Mouse (Mus musculus): ENCODE data around the gene Cntn4. TPM values are rescaled to one million over a fixed set of nuclear protein-coding genes. Genes with fewer than 3 reads are reported as not detected.
"Not testable (repeated sequence)": the region's sequence is repeated elsewhere in the genome, so short reads cannot be mapped to it uniquely, and the experiment has no call there.

Cntn4 gene
- polyA plus RNA-seq, 1 experiment from 2014 or later: 15.3 TPM

DNA sequence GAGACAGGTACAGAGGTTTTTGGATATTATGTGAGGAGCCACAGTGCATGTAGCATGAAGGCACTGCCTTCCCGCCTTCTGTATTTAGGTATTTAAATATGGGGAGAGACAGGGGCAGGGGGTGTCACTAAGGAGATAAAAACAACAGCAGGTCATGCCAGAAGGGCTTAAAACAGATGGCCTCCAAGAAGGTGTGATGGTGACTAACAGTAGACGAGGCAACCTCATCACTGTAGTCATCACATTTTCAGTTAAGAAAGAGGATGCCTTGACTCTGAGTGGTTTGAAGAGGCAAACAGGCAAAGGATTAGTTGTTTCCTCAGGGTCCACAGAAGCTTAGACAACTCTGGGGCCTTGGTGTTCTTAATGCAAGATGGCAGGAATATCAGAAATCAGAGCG is 655.0 kb downstream of the Cntn4 start:
- H3K4me2 ChIP-seq (replicated peaks): no peak overlapping the region
- H3K9ac ChIP-seq: no peak overlapping the region
- no peaks in the 10 kb centered on the region for H3K27me3 ChIP-seq
- no peaks in the 10 kb centered on the region for H3K36me3 ChIP-seq
- H3K4me1 ChIP-seq: no peaks in the 10 kb centered on the region
- H3K27ac ChIP-seq (replicated peaks): no peak overlapping the region
- H3K4me3 ChIP-seq (replicated peaks): no peak overlapping the region
- no peaks in the 10 kb centered on the region for H3K9me3 ChIP-seq (replicated peaks)
- WGBS: 83% methylated on average over 3 of the region's 3 CpGs
- ATAC-seq (ENCODE audit: insufficient number of reproducible peaks, low FRiP score, low TSS enrichment, low read depth): no peak

DNA sequence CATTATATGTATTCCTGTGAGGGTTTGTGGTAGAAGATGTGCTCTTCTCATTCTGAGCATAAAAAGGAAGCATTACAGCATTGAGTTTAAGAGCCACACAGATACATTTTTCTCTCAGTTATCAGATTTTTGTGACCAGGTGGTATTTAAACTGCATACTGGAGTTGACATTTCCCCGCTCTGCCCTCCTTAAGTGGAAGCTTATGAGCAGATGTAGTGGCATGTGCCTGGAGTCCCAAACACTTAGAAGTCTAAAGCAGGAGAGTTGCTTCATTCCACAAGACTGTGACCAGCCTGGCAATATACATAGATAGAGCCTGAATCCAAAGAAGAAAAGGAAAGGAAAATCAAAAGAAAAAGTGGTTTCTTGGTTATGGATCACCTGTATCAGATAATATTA is 655.5 kb downstream of the Cntn4 start:
- H3K4me1 ChIP-seq: no peaks in the 10 kb centered on the region
- H3K36me3 ChIP-seq: no peaks in the 10 kb centered on the region
- H3K27ac ChIP-seq (replicated peaks): no peak overlapping the region
- H3K9me3 ChIP-seq (replicated peaks): no peaks in the 10 kb centered on the region
- ATAC-seq (ENCODE audit: insufficient number of reproducible peaks, low FRiP score, low TSS enrichment, low read depth): no peak
- H3K27me3 ChIP-seq: no peaks in the 10 kb centered on the region
- WGBS: 61% methylated on average over 1 of the region's 1 CpGs
- no peak overlapping the region for H3K4me2 ChIP-seq (replicated peaks)
- no peak overlapping the region for H3K9ac ChIP-seq
- no peak overlapping the region for H3K4me3 ChIP-seq (replicated peaks)

DNA sequence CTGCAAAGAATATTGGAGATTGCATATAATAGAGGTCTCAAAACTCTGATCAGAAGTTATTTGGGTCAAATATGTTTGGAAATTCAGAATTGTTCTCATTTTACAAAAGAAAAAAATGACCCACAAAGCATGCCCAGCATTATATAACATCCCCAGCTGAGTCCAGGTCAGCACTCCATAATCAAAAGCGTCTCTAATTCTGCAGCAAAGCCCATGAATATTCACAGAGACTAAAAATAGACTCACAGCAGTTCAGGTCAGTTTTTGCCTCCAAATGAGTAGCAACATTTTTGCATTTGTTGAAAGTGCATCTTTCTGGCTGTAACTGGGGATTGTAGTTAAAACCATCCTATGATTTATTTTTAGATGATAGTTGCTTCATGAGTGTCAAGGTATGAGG is 657.6 kb downstream of the Cntn4 start:
- WGBS: 36% methylated on average over 1 of the region's 1 CpGs
- H3K4me2 ChIP-seq (replicated peaks): no peak overlapping the region
- no peak for ATAC-seq (ENCODE audit: insufficient number of reproducible peaks, low FRiP score, low TSS enrichment, low read depth)

DNA sequence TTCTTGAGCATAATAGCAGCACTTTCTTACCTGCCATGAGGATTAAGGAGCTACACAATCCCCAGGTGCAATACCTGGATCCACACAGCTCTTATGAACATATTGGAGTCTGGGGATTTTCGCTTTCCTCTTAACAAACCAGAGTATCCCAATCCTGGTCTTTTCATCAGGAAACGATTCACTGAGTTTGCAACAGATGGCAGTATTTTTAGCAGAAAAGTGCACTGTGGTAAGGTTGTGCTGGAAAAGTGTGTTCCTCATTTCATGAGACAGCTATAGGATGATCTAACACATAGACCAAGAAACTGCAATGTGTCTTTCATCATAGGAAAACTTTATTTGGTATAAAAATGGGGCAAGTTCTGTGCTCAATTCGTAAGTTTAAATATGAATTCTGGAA is 659.3 kb downstream of the Cntn4 start:
- Histone ChIP-seq H3K4me1 (no peaks in the 10 kb centered on the region), H3K4me2 (replicated peaks) (no peak overlapping the region), H3K9me3 (replicated peaks) (no peaks in the 10 kb centered on the region), H3K9ac (no peak overlapping the region), H3K27ac (replicated peaks) (no peak overlapping the region), H3K4me3 (replicated peaks) (no peak overlapping the region), H3K27me3 (no peaks in the 10 kb centered on the region), H3K36me3 (no peaks in the 10 kb centered on the region)
- whole genome bisulfite sequencing: 62% methylated on average over 3 of the region's 3 CpGs
- ATAC-seq (ENCODE audit: insufficient number of reproducible peaks, low FRiP score, low TSS enrichment, low read depth): no peak

More for the DNA sequence above, 657.6 kb downstream of the Cntn4 start:
- Histone ChIP-seq H3K27me3 (no peaks in the 10 kb centered on the region), H3K4me3 (replicated peaks) (no peak overlapping the region), H3K9ac (no peak overlapping the region), H3K9me3 (replicated peaks) (no peaks in the 10 kb centered on the region), H3K36me3 (no peaks in the 10 kb centered on the region), H3K4me1 (no peaks in the 10 kb centered on the region), H3K27ac (replicated peaks) (no peak overlapping the region)

DNA sequence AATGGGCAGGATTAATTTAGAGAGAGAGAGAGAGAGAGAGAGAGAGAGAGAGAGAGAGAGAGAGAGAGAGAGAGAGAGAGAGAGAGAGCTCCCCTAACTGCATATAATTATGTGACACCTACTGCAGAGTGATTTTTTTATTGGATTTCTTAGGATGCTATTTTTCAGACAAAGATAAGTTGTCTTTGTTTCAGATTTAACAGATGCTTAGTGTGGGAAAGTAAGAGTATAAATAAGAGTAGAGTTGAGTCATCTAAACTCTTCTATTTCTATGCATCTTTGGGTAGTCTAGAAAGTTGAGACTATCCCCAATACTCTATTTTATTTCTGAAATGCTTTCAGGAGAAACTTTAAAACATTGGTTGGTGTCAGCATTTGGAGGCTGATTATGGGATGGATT is 660.4 kb downstream of the Cntn4 start:
- no peaks in the 10 kb centered on the region for H3K4me1 ChIP-seq
- H3K27me3 ChIP-seq: no peaks in the 10 kb centered on the region
- ATAC-seq (ENCODE audit: insufficient number of reproducible peaks, low FRiP score, low TSS enrichment, low read depth): no peak
- no peak overlapping the region for H3K9ac ChIP-seq
- H3K9me3 ChIP-seq (replicated peaks): no peaks in the 10 kb centered on the region
- H3K4me2 ChIP-seq (replicated peaks): no peak overlapping the region
- no peak overlapping the region for H3K4me3 ChIP-seq (replicated peaks)
- H3K27ac ChIP-seq (replicated peaks): no peak overlapping the region
- no peaks in the 10 kb centered on the region for H3K36me3 ChIP-seq

DNA sequence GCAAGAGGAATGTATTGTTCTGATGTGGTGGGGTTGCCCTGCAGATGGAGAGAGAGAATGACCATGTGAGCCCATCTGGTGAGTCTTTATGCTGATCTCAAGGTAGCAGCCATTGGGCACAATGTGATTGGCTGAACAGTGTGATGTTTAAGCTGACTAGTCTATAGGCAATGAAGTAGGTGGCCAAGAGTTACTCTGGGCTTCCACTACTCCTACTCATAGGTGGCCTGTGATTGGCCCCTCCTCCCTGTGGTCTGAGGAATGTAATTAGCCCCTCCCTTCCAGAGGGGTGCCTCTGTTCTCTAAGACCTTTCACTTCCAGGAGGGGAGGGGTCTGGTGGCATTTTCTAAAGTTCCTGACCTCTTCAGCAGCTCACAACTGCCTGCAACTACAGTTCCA is 663.7 kb downstream of the Cntn4 start:
- Histone ChIP-seq H3K4me3 (replicated peaks) (no peak overlapping the region), H3K4me2 (replicated peaks) (no peak overlapping the region), H3K9me3 (replicated peaks) (no peaks in the 10 kb centered on the region), H3K36me3 (no peaks in the 10 kb centered on the region), H3K9ac (no peak overlapping the region), H3K27me3 (no peaks in the 10 kb centered on the region), H3K27ac (replicated peaks) (no peak overlapping the region), H3K4me1 (no peaks in the 10 kb centered on the region)
- ATAC-seq (ENCODE audit: insufficient number of reproducible peaks, low FRiP score, low TSS enrichment, low read depth): no peak

DNA sequence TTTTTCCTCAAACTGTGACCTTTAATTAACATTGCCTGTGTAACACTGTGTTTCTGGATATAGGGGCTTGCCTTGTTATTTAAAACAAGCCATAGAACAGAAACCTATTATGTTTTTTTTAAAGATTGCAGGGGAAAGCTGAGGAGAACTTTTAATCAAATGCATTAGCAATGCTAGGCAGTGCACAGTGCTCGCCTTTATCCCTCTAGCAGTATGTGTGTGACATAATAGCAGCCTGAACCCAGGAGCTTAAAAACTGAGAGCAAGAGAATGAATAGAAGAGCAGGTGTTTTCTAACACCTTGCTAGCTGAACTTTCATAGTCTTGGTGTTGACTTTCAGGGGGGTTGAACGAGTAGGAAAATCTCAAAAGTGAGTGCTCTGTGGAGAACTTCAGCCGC is 672.6 kb downstream of the Cntn4 start:
- H3K4me1 ChIP-seq: no peaks in the 10 kb centered on the region
- no peak overlapping the region for H3K4me3 ChIP-seq (replicated peaks)
- H3K9me3 ChIP-seq (replicated peaks): no peaks in the 10 kb centered on the region
- H3K36me3 ChIP-seq: no peaks in the 10 kb centered on the region
- no peak for ATAC-seq (ENCODE audit: insufficient number of reproducible peaks, low FRiP score, low TSS enrichment, low read depth)
- WGBS: 38% methylated on average over 3 of the region's 3 CpGs
- H3K9ac ChIP-seq: no peak overlapping the region
- no peaks in the 10 kb centered on the region for H3K27me3 ChIP-seq
- H3K27ac ChIP-seq (replicated peaks): no peak overlapping the region
- no peak overlapping the region for H3K4me2 ChIP-seq (replicated peaks)

DNA sequence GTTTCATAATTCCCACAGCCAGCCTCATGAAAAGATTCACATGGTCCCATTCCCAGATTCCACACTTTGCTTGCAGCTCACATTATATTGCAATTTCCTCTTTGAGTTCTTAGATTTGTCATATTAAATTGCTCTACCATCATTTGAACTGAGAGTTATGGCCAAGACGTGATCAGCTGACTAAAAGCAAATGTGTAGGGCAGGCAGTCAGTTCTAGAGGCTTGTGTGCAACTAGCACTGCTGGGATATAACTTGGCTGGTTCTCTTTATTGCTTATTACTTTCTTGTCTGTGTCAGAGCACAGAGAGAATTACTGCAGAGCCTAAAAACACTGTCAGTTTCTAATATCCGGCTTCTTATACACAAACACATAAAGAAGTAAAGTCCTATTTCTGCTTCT is 673.9 kb downstream of the Cntn4 start:
- no peak overlapping the region for H3K27ac ChIP-seq (replicated peaks)
- no peak for ATAC-seq (ENCODE audit: insufficient number of reproducible peaks, low FRiP score, low TSS enrichment, low read depth)
- whole genome bisulfite sequencing: 70% methylated on average over 2 of the region's 2 CpGs

DNA sequence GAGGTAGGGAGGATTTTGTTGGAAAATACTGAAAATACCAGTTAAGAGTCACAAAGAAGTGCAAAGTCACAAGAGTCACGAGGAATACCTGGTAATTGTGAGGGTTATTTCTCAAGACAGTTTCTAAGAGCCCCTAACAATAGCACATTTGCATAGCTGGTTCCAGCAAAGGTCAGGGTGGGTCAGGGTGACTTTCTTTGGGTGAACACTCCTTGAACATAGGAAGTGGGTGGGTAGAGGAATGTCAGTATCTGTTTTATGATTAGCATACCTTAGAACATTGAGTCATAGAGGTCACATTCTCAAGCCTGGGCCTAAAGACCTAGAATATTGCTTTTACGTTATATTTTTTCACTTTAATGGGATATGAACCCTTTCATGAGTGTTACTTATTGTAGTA is 681.3 kb downstream of the Cntn4 start:
- not testable (repeated sequence) for H3K27me3 ChIP-seq
- WGBS: 86% methylated on average over 2 of the region's 2 CpGs

More for the DNA sequence above, 673.9 kb downstream of the Cntn4 start:
- Histone ChIP-seq H3K27me3 (no peaks in the 10 kb centered on the region), H3K4me3 (replicated peaks) (no peak overlapping the region), H3K4me1 (no peaks in the 10 kb centered on the region), H3K36me3 (no peaks in the 10 kb centered on the region), H3K9me3 (replicated peaks) (no peaks in the 10 kb centered on the region), H3K9ac (no peak overlapping the region), H3K4me2 (replicated peaks) (no peak overlapping the region)

DNA sequence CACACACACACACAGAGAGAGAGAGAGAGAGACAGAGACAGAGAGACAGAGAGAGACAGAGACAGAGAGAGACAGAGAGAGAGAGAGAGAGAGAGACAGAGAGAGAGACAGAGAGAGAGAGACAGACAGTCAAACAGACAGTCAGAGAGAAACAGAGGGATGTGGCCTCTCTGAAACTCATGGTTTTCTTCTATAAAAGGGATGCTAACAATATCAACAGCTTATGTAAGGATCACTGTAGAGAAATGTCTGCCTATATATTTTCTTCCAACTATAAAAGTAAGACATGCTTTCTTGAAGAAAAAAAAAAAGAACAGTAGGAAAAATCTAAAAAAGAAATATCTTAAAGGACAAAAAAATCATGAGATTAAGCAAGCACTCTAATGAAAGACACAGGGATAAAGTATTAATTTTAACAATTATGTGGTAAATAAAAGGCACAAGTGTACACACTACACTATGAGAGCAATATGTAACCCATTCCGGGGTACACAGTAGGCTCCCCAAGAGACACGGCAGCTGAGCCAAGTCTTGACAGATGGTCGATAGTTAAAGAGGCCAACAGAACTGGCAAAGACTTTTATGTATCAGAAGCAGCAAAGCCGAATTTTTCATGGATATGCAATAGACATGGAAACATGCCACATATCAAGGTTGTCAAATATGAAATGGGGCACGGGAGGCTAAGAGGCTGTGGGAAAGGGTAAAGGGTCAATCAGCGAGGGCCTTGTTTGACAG is 704.0 kb downstream of the Cntn4 start:
- ATAC-seq (ENCODE audit: insufficient number of reproducible peaks, low FRiP score, low TSS enrichment, low read depth): no peak
- H3K27me3 ChIP-seq: no peaks in the 10 kb centered on the region
- 49% methylated on average over 6 of the region's 6 CpGs for WGBS
- no peak overlapping the region for H3K9ac ChIP-seq
- H3K4me2 ChIP-seq (replicated peaks): no peak overlapping the region
- no peaks in the 10 kb centered on the region for H3K4me1 ChIP-seq
- no peaks in the 10 kb centered on the region for H3K9me3 ChIP-seq (replicated peaks)
- H3K36me3 ChIP-seq: no peaks in the 10 kb centered on the region
- no peak overlapping the region for H3K27ac ChIP-seq (replicated peaks)
- no peak overlapping the region for H3K4me3 ChIP-seq (replicated peaks)

More for the DNA sequence above, 681.3 kb downstream of the Cntn4 start:
- not testable (repeated sequence) for H3K4me1 ChIP-seq; H3K4me2 ChIP-seq (replicated peaks); ATAC-seq (ENCODE audit: insufficient number of reproducible peaks, low FRiP score, low TSS enrichment, low read depth); H3K36me3 ChIP-seq; H3K9me3 ChIP-seq (replicated peaks); H3K4me3 ChIP-seq (replicated peaks); H3K27ac ChIP-seq (replicated peaks); H3K9ac ChIP-seq

DNA sequence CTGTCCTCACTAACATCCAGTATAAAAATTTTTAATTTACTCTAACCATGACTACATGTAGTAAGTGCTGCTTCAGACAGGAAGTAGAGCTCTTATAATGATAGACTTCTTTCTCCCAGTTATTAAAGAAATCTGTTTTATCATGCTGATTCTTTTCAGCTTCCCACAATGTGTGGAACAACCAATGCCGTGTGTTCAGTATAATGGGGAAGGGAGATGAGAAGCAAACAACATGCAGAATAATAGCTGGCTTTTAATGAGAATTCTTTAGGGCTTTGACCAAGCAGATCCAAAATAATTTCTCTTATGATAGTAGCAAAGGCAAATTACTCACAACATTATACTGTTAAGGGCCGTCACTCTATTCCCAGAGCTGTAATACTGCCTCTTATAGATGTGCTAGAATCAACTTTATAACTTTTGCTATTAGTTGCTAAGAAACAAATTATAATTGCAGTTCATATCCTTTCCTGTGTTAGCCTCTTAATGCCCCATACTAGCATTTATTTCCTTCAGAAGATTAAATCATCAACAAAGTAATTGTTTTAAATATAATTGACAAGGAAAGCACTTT is 710.5 kb downstream of the Cntn4 start:
- no peaks in the 10 kb centered on the region for H3K27me3 ChIP-seq
- no peak overlapping the region for H3K4me2 ChIP-seq (replicated peaks)
- H3K4me1 ChIP-seq: no peaks in the 10 kb centered on the region
- 67% methylated on average over 2 of the region's 2 CpGs for WGBS
- H3K4me3 ChIP-seq (replicated peaks): no peak overlapping the region
- no peak for ATAC-seq (ENCODE audit: insufficient number of reproducible peaks, low FRiP score, low TSS enrichment, low read depth)
- H3K36me3 ChIP-seq: no peaks in the 10 kb centered on the region
- H3K27ac ChIP-seq (replicated peaks): no peak overlapping the region
- H3K9ac ChIP-seq: no peak overlapping the region
- no peaks in the 10 kb centered on the region for H3K9me3 ChIP-seq (replicated peaks)

DNA sequence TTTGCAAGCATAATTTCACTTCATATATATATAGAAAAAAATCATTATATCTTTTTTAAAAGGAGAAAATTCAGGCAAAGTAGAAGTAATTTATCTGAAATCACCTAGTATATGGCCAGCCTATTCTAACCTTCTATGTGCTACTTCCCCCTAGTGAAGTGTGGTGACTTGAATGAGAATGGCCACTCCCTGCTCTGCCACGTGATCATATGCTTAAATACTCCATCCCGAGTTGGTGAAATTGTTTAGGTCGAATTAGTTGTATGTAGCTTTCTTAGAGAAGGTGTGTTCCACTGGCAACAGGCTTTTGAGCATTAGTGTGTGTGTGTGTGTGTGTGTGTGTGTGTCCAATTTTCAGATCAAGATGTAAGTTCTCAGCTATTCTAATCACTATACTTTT is 730.6 kb downstream of the Cntn4 start:
- 77% methylated on average over 3 of the region's 3 CpGs for WGBS
- no peaks in the 10 kb centered on the region for H3K9me3 ChIP-seq (replicated peaks)
- ATAC-seq (ENCODE audit: insufficient number of reproducible peaks, low FRiP score, low TSS enrichment, low read depth): no peak
- no peak overlapping the region for H3K27ac ChIP-seq (replicated peaks)
- H3K4me3 ChIP-seq (replicated peaks): no peak overlapping the region
- H3K4me1 ChIP-seq: no peaks in the 10 kb centered on the region
- H3K9ac ChIP-seq: no peak overlapping the region
- no peaks in the 10 kb centered on the region for H3K27me3 ChIP-seq
- H3K4me2 ChIP-seq (replicated peaks): no peak overlapping the region
- H3K36me3 ChIP-seq: no peaks in the 10 kb centered on the region
